23 mouse cellular contexts compared by ENCODE assay signal in the genomic region with DNA sequence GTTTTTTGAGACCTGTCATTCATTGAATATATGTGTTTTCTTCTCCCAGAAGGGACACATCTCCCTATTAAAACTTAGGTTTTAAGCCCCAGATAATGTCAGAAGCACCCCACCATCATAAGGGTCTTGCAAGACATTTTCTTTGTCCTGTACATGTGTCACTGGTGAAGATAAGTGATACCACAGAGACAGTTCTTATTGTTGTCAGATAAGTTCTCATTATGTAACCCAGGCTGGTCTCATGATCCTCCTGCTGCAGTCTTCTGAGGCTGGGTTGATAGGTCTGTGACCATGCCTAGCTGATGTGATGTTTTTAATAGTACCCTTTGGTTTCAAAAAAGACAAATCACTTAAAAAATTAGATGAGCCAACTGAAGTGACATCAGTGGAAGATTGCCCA. TPM values are rescaled to one million over a fixed set of nuclear protein-coding genes. Genes with fewer than 3 reads are reported as not detected.
DNase-seq lines count a peak whose midpoint lies in the region; ATAC-seq and TF ChIP-seq lines count a peak whose summit lies in the region.
"Had no signal": no experiment of that assay in that cellular context is flagged by ENCODE, and none has a peak within 500 bp of the region (broad histone marks: within the 10 kb centered on the region; RNA-seq: fewer than 3 reads in every experiment).

No protein-coding gene starts in this region.

- TF ChIP-seq POLR2A in heart, adult 2 months (IDR thresholded peaks at IDR 0.05; ENCODE audit: insufficient read depth, low read depth, low read length): no peak

- no peak for DNase-seq in liver, embryonic 11.5 days (ENCODE audit: low spot score)
- DNase-seq in liver, postnatal 0 days: no peak
- DNase-seq in G1E (ENCODE audit: low spot score): no peak
- DNase-seq in liver, embryonic 14.5 days (ENCODE audit: low read depth in 3 of 3, low spot score in 3 of 3): no peak
- no peak for DNase-seq in cerebellum, postnatal 4 days (ENCODE audit: low spot score in 2 of 2)
- no peak for DNase-seq in right cerebral cortex, postnatal 14 days
- no peak for DNase-seq in heart, adult 2 months
- DNase-seq: adrenal gland, postnatal 10 days; cerebellum, adult 9-11 months; forebrain, postnatal 0 days; gastrocnemius, postnatal 36 days; heart, postnatal 14 days; layer of hippocampus, postnatal 36 days; left cerebral cortex, postnatal 4 days; lung, embryonic 14.5 days; lung, postnatal 14 days; spleen, adult 18-20 months had no signal

- H3K4me1 ChIP-seq in liver, embryonic 11.5 days (replicated peaks; ENCODE audit: control insufficient read depth, insufficient read depth, low read length): peaks cover 37% of the 10 kb centered on the region
- H3K4me1 ChIP-seq in liver, postnatal 0 days (ENCODE audit: insufficient read depth): peaks cover 12% of the 10 kb centered on the region
- H3K4me1 ChIP-seq in G1E (ENCODE audit: insufficient read depth, low read depth, low read length): peaks cover 62% of the 10 kb centered on the region
- peaks cover 20 to 29% of the 10 kb centered on the region in 2 experiments for H3K4me1 ChIP-seq in liver, embryonic 14.5 days (replicated peaks; ENCODE audit: control insufficient read depth in 2 of 2, insufficient read depth in 2 of 2, low read length in 1 of 2)
- H3K4me1 ChIP-seq in heart, adult 2 months (ENCODE audit: control insufficient read depth, insufficient read depth, low read length): no peaks in the 10 kb centered on the region
- H3K4me1 ChIP-seq: forebrain, embryonic 12.5 days; midbrain, embryonic 13.5 days; neural tube, embryonic 15.5 days had no signal

- H3K27ac ChIP-seq in liver, embryonic 11.5 days (ENCODE audit: low read depth, low read length): peak overlapping the region; percentile 30; the same call in 1 of the 2 replicates
- H3K27ac ChIP-seq in liver, postnatal 0 days (ENCODE audit: low read depth): no peak overlapping the region
- H3K27ac ChIP-seq in liver, embryonic 14.5 days: no peak overlapping the region; the same call in 1 of the 2 replicates
- H3K27ac ChIP-seq in heart, adult 2 months: no peak overlapping the region
- H3K27ac ChIP-seq: forebrain, embryonic 12.5 days; midbrain, embryonic 13.5 days; neural tube, embryonic 15.5 days had no signal

- no peak overlapping the region for H3K9ac ChIP-seq in liver, embryonic 11.5 days (ENCODE audit: low read depth, low read length)
- no peak overlapping the region for H3K9ac ChIP-seq in liver, postnatal 0 days (replicated peaks)
- H3K9ac ChIP-seq in liver, embryonic 14.5 days (replicated peaks): no peak overlapping the region
- H3K9ac ChIP-seq in heart, adult 2 months (ENCODE audit: low read depth, low read length): no peak overlapping the region
- H3K9ac ChIP-seq: forebrain, embryonic 12.5 days; forebrain, postnatal 0 days; lung, embryonic 14.5 days; midbrain, embryonic 13.5 days; neural tube, embryonic 15.5 days had no signal

- intact Hi-C loops in heart, adult 2 months (cut with DNase I): loop anchor here (5.0 kb wide), 1 partner anchor 42 kb away; no protein-coding TSS in a partner anchor

- no peaks in the 10 kb centered on the region for H3K36me3 ChIP-seq in liver, embryonic 11.5 days (ENCODE audit: control insufficient read depth, insufficient read depth, low read length)
- no peaks in the 10 kb centered on the region for H3K36me3 ChIP-seq in liver, postnatal 0 days (replicated peaks; ENCODE audit: insufficient read depth, low read length)
- no peaks in the 10 kb centered on the region for H3K36me3 ChIP-seq in G1E (replicated peaks)
- H3K36me3 ChIP-seq in liver, embryonic 14.5 days (replicated peaks; ENCODE audit: control insufficient read depth, insufficient read depth, low read depth): no peaks in the 10 kb centered on the region
- no peaks in the 10 kb centered on the region for H3K36me3 ChIP-seq in heart, adult 2 months (ENCODE audit: control insufficient read depth, insufficient read depth, low read length)
- H3K36me3 ChIP-seq: forebrain, embryonic 12.5 days; midbrain, embryonic 13.5 days; neural tube, embryonic 15.5 days had no signal

- H3K4me3 ChIP-seq in liver, embryonic 11.5 days (ENCODE audit: low read depth, low read length): no peak overlapping the region
- H3K4me3 ChIP-seq in liver, postnatal 0 days (ENCODE audit: low read depth, low read length): no peak overlapping the region
- no peak overlapping the region for H3K4me3 ChIP-seq in G1E (ENCODE audit: low read depth, low read length)
- H3K4me3 ChIP-seq in liver, embryonic 14.5 days (ENCODE audit: insufficient read depth in 1 of 2, low read depth in 2 of 2, low read length in 2 of 2): no peak overlapping the region
- H3K4me3 ChIP-seq in heart, adult 2 months: no peak overlapping the region
- H3K4me3 ChIP-seq: erythroblast, embryonic 14.5 days; forebrain, embryonic 12.5 days; midbrain, embryonic 13.5 days; neural tube, embryonic 15.5 days had no signal

- ATAC-seq in liver, embryonic 11.5 days (replicated peaks; ENCODE audit: low FRiP score): peak; percentile 69
- no peak for ATAC-seq in liver, postnatal 0 days
- peak; percentile 63 for ATAC-seq in G1E (ENCODE audit: extremely low read depth, insufficient number of reproducible peaks, low FRiP score, poor library complexity, severe bottlenecking)
- peak; percentile 64; the same call in 1 of the 2 replicates for ATAC-seq in liver, embryonic 14.5 days (ENCODE audit: insufficient read depth)
- ATAC-seq in megakaryocyte-erythroid progenitor cell, adult 5-6 weeks (replicated peaks; ENCODE audit: low FRiP score, low TSS enrichment, poor library complexity, severe bottlenecking): peak; percentile 79
- ATAC-seq: forebrain, postnatal 0 days; midbrain, embryonic 13.5 days; Patski had no signal

- no peak; the same call in 1 of the 2 replicates for TF ChIP-seq EP300 in liver, postnatal 0 days (IDR thresholded peaks at IDR 0.05; ENCODE audit: low read depth)
- no peak for TF ChIP-seq EP300 in liver, embryonic 14.5 days (IDR thresholded peaks at IDR 0.05; ENCODE audit: low read depth)
- no peak for TF ChIP-seq EP300 in heart, adult 2 months (IDR thresholded peaks at IDR 0.05; ENCODE audit: insufficient read depth, low read depth, low read length)

- H3K27me3 ChIP-seq in liver, embryonic 11.5 days (replicated peaks; ENCODE audit: control insufficient read depth, insufficient read depth, low read length): no peaks in the 10 kb centered on the region
- no peaks in the 10 kb centered on the region for H3K27me3 ChIP-seq in liver, postnatal 0 days (ENCODE audit: insufficient read depth, low read length)
- no peaks in the 10 kb centered on the region for H3K27me3 ChIP-seq in G1E (ENCODE audit: insufficient read depth, low read length)
- no peaks in the 10 kb centered on the region for H3K27me3 ChIP-seq in liver, embryonic 14.5 days (ENCODE audit: control insufficient read depth, insufficient read depth, low read length)
- no peaks in the 10 kb centered on the region for H3K27me3 ChIP-seq in heart, adult 2 months (ENCODE audit: control insufficient read depth, insufficient read depth, low read length)
- H3K27me3 ChIP-seq: forebrain, embryonic 12.5 days; midbrain, embryonic 13.5 days; neural tube, embryonic 15.5 days; Patski had no signal

- TF ChIP-seq CTCF in liver, postnatal 0 days (IDR thresholded peaks at IDR 0.05; ENCODE audit: low read depth): no peak
- TF ChIP-seq CTCF in G1E (IDR thresholded peaks at IDR 0.05; ENCODE audit: low read depth, low read length): no peak
- TF ChIP-seq CTCF in liver, embryonic 14.5 days (IDR thresholded peaks at IDR 0.05; ENCODE audit: low read depth): no peak
- TF ChIP-seq CTCF in heart, adult 2 months (IDR thresholded peaks at IDR 0.05): no peak

- no peaks in the 10 kb centered on the region; the same call in 1 of the 2 replicates for H3K9me3 ChIP-seq in liver, embryonic 11.5 days (ENCODE audit: control insufficient read depth, low read length)
- peaks cover 2% of the 10 kb centered on the region; the same call in 1 of the 2 replicates for H3K9me3 ChIP-seq in liver, postnatal 0 days (ENCODE audit: low read length)
- peaks cover 7% of the 10 kb centered on the region; the same call in 1 of the 2 replicates for H3K9me3 ChIP-seq in G1E (replicated peaks)
- no peaks in the 10 kb centered on the region for H3K9me3 ChIP-seq in liver, embryonic 14.5 days (ENCODE audit: control insufficient read depth, low read length)
- H3K9me3 ChIP-seq: forebrain, embryonic 12.5 days; midbrain, embryonic 13.5 days; neural tube, embryonic 15.5 days had no signal

- H3K79me2 ChIP-seq in heart, adult 2 months (replicated peaks; ENCODE audit: control insufficient read depth, insufficient read depth, low read length): no peaks in the 10 kb centered on the region

- H3K4me2 ChIP-seq in liver, embryonic 11.5 days: no peak overlapping the region
- no peak overlapping the region for H3K4me2 ChIP-seq in liver, postnatal 0 days (ENCODE audit: low read depth, low read length)
- H3K4me2 ChIP-seq in liver, embryonic 14.5 days (ENCODE audit: low read depth): no peak overlapping the region
- H3K4me2 ChIP-seq: forebrain, embryonic 12.5 days; lung, embryonic 14.5 days; midbrain, embryonic 13.5 days; neural tube, embryonic 15.5 days had no signal

RNA-seq across cellular contexts. Expression of a gene that starts 40.2 kb away (rescaled TPM):
- polyA plus RNA-seq in liver, embryonic 11.5 days (2014; fragmentation: Nextera tagmentation; extraction: Ambion mirVana): 21.8 and 27.2 TPM in 2 replicates
- 4.5 and 5.0 TPM in 2 replicates for polyA plus RNA-seq in liver, postnatal 0 days (2015; fragmentation: Nextera tagmentation; extraction: Ambion mirVana)
- total RNA-seq in G1E (2014; fragmentation: Nextera tagmentation): 55.9 and 62.8 TPM in 2 replicates
- total RNA-seq in G1E (2017): 45.7 and 55.2 TPM in 2 replicates
- polyA plus RNA-seq in G1E (2012): 1.3 and 1.4 TPM in 2 replicates
- polyA plus RNA-seq in liver, embryonic 14.5 days (2012; rRNA removed): 0.74 and 2.9 TPM in 2 replicates
- 5.7 and 8.5 TPM in 2 replicates for polyA plus RNA-seq in liver, embryonic 14.5 days (2014; fragmentation: Nextera tagmentation; extraction: Ambion mirVana)
- 19.6 and 26.5 TPM in 2 replicates for total RNA-seq in megakaryocyte-erythroid progenitor cell, adult 5-6 weeks (2014; fragmentation: Nextera tagmentation)
- total RNA-seq in megakaryocyte-erythroid progenitor cell, adult 5-6 weeks (2017): 4.0 and 17.2 TPM in 2 replicates
- total RNA-seq in heart, adult 2 months (2021): 1 to 10 TPM; 4.9 to 5.2 TPM
- 2.2 and 4.7 TPM in 2 replicates for polyA plus RNA-seq in heart, adult 2 months (2012; rRNA removed)
